Mouse (Mus musculus): ENCODE data around the gene Tfeb. TPM values are rescaled to one million over a fixed set of nuclear protein-coding genes. Genes with fewer than 3 reads are reported as not detected.

The Tfeb gene
- polyA plus RNA-seq, 1 experiment from 2014 or later: 2.5 TPM

DNA sequence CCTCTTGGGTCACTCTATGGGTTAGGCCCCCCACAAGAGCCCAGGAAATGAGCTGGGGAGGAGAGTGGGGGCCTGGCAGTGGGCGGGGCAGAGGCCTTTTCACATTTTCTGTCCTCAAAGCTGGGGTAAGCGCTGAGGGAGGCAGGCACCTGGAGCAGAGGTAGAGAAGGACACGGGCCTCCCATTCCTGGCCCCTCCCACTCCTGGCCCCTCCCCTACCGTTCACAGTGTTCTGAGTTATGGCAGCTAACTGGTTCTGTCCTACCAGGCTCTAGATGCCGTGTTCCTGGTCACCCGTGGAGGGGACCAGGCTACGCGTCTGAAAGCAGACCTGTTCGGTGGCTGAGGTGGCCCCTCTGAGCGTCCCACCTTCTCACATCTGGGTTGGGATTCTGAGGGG lies 78.6 kb downstream of the Tfeb start:
- H3K36me3 ChIP-seq (ENCODE audit: control insufficient read depth, insufficient read depth, low read length): no peaks in the 10 kb centered on the region
- 40% methylated on average over 10 of the region's 10 CpGs for WGBS
- no peak overlapping the region for H3K4me2 ChIP-seq (replicated peaks; ENCODE audit: low read depth, low read length)
- no peak overlapping the region for H3K4me3 ChIP-seq (ENCODE audit: low read depth, low read length)
- H3K27me3 ChIP-seq (ENCODE audit: control insufficient read depth, insufficient read depth, low read length): no peaks in the 10 kb centered on the region
- DNase-seq (ENCODE audit: low spot score): no peak
- no peak overlapping the region for H3K27ac ChIP-seq (ENCODE audit: low read depth, low read length)
- no peak overlapping the region for H3K9ac ChIP-seq (ENCODE audit: low read depth, low read length)
- no peaks in the 10 kb centered on the region for H3K9me3 ChIP-seq (ENCODE audit: control insufficient read depth, low read length)
- H3K4me1 ChIP-seq (replicated peaks; ENCODE audit: control insufficient read depth, insufficient read depth, low read length): peaks cover 9% of the 10 kb centered on the region
- no peak for ATAC-seq (ENCODE audit: low FRiP score)

DNA sequence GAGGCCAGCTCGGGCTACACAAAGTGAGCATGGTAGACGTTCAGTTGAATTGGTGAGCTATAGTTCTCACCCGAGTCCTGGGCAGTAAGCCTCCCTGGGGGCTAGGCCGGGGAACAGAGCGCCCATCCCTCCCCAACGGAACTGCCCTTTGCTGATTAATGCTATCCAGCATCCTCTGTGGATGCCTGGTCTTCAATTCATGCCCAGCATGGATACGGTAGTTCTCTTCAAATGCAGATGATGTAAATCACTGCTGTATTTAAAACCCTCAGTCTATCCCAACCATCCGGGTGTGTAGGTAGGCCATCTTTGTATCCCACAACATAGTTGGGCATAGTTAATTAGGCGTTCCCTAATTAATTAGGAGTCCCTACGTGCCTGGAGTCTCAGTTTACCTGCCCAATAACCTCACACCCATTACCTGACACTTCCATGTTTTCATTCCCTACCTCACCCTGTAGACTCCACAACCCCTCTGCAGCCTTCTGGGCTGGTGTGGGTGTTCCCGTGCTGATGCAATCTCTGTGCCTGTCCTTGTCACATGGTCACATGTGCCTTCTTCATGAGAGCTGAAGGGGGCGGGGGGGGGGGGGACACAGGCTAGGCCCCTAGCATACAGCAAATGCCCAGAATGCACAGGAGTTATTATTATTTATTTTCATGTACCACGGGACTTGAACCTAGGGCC lies 81.4 kb downstream of the Tfeb start:
- DNase-seq (ENCODE audit: low spot score) (no peak), ATAC-seq (ENCODE audit: low FRiP score) (no peak)
- Histone ChIP-seq H3K36me3 (ENCODE audit: control insufficient read depth, insufficient read depth, low read length) (no peaks in the 10 kb centered on the region), H3K27me3 (ENCODE audit: control insufficient read depth, insufficient read depth, low read length) (no peaks in the 10 kb centered on the region), H3K27ac (ENCODE audit: low read depth, low read length) (no peak overlapping the region), H3K4me3 (ENCODE audit: low read depth, low read length) (no peak overlapping the region), H3K9me3 (ENCODE audit: control insufficient read depth, low read length) (no peaks in the 10 kb centered on the region), H3K9ac (ENCODE audit: low read depth, low read length) (no peak overlapping the region), H3K4me1 (replicated peaks; ENCODE audit: control insufficient read depth, insufficient read depth, low read length) (peaks cover 9% of the 10 kb centered on the region), H3K4me2 (replicated peaks; ENCODE audit: low read depth, low read length) (no peak overlapping the region)
- WGBS: 76% methylated on average over 13 of the region's 13 CpGs

DNA sequence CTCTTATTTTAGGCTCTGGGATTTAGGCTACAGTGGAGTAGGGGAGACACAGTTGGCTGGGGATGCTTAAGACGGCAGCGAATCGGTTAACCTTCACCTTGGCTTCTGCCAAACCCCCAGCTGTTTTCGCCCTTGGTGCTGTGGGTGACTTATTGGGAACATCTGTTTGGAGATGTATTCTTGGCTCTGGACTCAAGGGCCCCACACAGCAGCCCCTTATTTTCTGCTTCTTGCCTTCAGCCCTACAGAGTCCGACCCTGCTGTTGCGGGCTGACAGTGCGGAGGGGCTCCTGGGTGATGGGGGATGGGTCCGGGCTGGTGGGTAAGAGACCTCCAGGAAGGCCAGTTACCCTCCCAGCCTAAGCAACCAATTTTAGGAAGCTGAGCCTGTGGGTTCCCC lies 84.5 kb downstream of the Tfeb start:
- Histone ChIP-seq H3K36me3 (ENCODE audit: control insufficient read depth, insufficient read depth, low read length) (no peaks in the 10 kb centered on the region), H3K27ac (ENCODE audit: low read depth, low read length) (no peak overlapping the region)
- DNase-seq (ENCODE audit: low spot score): no peak

DNA sequence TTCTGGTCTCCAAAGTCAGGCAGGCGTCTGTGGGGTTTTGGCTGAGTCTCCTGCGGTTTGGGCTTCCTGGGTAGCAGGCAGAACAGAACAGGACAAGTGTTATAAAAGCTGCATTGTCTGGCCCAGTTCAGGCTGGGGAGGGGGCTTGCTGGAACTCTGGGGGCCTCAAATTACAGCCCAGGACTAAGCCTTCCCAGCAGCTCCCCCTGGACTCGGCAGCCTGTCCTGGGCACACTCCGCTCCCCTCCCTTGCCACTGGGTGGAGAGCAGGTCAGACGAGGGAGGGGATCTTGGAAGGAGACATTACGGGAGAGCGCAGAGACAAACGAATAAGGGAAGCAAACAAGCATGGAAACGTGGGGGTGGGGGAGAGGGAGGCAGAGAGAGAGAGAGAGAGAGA lies 94.3 kb downstream of the Tfeb start:
- peak overlapping the region; percentile 88 for H3K4me2 ChIP-seq (replicated peaks; ENCODE audit: low read depth, low read length)
- H3K4me3 ChIP-seq (ENCODE audit: low read depth, low read length): peak overlapping the region; percentile 65; the same call in 1 of the 2 replicates
- H3K36me3 ChIP-seq (ENCODE audit: control insufficient read depth, insufficient read depth, low read length): no peaks in the 10 kb centered on the region
- ATAC-seq (ENCODE audit: low FRiP score) (peak; percentile 25; the same call in 1 of the 2 replicates), DNase-seq (ENCODE audit: low spot score) (peak; percentile 45)
- H3K27ac ChIP-seq (ENCODE audit: low read depth, low read length): peak overlapping the region; percentile 59
- H3K9me3 ChIP-seq (ENCODE audit: control insufficient read depth, low read length): no peaks in the 10 kb centered on the region
- H3K27me3 ChIP-seq (ENCODE audit: control insufficient read depth, insufficient read depth, low read length): peaks cover 26% of the 10 kb centered on the region
- WGBS: 3% methylated on average over 9 of the region's 9 CpGs
- peaks cover 10% of the 10 kb centered on the region for H3K4me1 ChIP-seq (replicated peaks; ENCODE audit: control insufficient read depth, insufficient read depth, low read length)
- peak overlapping the region; percentile 42; the same call in 1 of the 2 replicates for H3K9ac ChIP-seq (ENCODE audit: low read depth, low read length)

More for the DNA sequence above, 84.5 kb downstream of the Tfeb start:
- Histone ChIP-seq H3K27me3 (ENCODE audit: control insufficient read depth, insufficient read depth, low read length) (no peaks in the 10 kb centered on the region), H3K4me1 (replicated peaks; ENCODE audit: control insufficient read depth, insufficient read depth, low read length) (no peaks in the 10 kb centered on the region; the same call in 1 of the 2 replicates), H3K9ac (ENCODE audit: low read depth, low read length) (no peak overlapping the region), H3K4me2 (replicated peaks; ENCODE audit: low read depth, low read length) (no peak overlapping the region), H3K9me3 (ENCODE audit: control insufficient read depth, low read length) (no peaks in the 10 kb centered on the region), H3K4me3 (ENCODE audit: low read depth, low read length) (no peak overlapping the region)
- ATAC-seq (ENCODE audit: low FRiP score): no peak
- 69% methylated on average over 8 of the region's 8 CpGs for WGBS

DNA sequence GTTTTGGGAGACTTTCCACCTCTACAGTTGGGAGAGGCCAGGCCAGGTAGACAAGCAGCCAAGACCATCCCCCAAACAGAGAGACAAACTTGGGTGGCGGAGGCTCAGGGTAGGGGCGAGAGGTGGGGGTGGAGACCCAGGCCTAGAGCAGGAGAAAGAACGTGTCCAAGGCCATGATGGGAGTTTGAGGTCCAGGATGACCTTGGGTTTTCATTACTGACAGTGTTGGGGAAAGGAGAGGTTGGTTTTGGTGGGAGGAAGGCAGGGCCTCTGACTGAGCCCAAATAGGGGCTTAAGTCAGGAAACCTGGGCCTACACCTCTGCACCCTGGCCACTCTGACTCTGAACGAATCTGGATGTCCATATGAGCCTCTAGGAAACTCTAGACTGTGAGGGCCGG lies 94.9 kb downstream of the Tfeb start:
- Histone ChIP-seq H3K27me3 (ENCODE audit: control insufficient read depth, insufficient read depth, low read length) (peaks cover 26% of the 10 kb centered on the region), H3K9me3 (ENCODE audit: control insufficient read depth, low read length) (no peaks in the 10 kb centered on the region), H3K4me3 (ENCODE audit: low read depth, low read length) (peak overlapping the region; percentile 65), H3K36me3 (ENCODE audit: control insufficient read depth, insufficient read depth, low read length) (no peaks in the 10 kb centered on the region), H3K9ac (ENCODE audit: low read depth, low read length) (peak overlapping the region; percentile 42), H3K27ac (ENCODE audit: low read depth, low read length) (peak overlapping the region; percentile 59; the same call in 1 of the 2 replicates), H3K4me1 (replicated peaks; ENCODE audit: control insufficient read depth, insufficient read depth, low read length) (peaks cover 10% of the 10 kb centered on the region), H3K4me2 (replicated peaks; ENCODE audit: low read depth, low read length) (peak overlapping the region; percentile 88)
- WGBS: 45% methylated on average over 5 of the region's 5 CpGs
- DNase-seq (ENCODE audit: low spot score) (no peak), ATAC-seq (ENCODE audit: low FRiP score) (no peak)

GRCm38 (mm10) chr17:47832501-47833028 lies 95.7 kb downstream of the Tfeb start:
- peak; percentile 54 for DNase-seq (ENCODE audit: low spot score)
- Histone ChIP-seq H3K4me3 (ENCODE audit: low read depth, low read length) (peak overlapping the region; percentile 65), H3K9me3 (ENCODE audit: control insufficient read depth, low read length) (no peaks in the 10 kb centered on the region), H3K27ac (ENCODE audit: low read depth, low read length) (peak overlapping the region; percentile 36; the same call in 1 of the 2 replicates), H3K27me3 (ENCODE audit: control insufficient read depth, insufficient read depth, low read length) (peaks cover 26% of the 10 kb centered on the region), H3K4me1 (replicated peaks; ENCODE audit: control insufficient read depth, insufficient read depth, low read length) (peaks cover 10% of the 10 kb centered on the region), H3K4me2 (replicated peaks; ENCODE audit: low read depth, low read length) (peak overlapping the region; percentile 88), H3K36me3 (ENCODE audit: control insufficient read depth, insufficient read depth, low read length) (no peaks in the 10 kb centered on the region), H3K9ac (ENCODE audit: low read depth, low read length) (peak overlapping the region; percentile 70)
- peak; percentile 53 for ATAC-seq (ENCODE audit: low FRiP score)
- WGBS: under 1% methylated on average over 15 of the region's 17 CpGs

DNA sequence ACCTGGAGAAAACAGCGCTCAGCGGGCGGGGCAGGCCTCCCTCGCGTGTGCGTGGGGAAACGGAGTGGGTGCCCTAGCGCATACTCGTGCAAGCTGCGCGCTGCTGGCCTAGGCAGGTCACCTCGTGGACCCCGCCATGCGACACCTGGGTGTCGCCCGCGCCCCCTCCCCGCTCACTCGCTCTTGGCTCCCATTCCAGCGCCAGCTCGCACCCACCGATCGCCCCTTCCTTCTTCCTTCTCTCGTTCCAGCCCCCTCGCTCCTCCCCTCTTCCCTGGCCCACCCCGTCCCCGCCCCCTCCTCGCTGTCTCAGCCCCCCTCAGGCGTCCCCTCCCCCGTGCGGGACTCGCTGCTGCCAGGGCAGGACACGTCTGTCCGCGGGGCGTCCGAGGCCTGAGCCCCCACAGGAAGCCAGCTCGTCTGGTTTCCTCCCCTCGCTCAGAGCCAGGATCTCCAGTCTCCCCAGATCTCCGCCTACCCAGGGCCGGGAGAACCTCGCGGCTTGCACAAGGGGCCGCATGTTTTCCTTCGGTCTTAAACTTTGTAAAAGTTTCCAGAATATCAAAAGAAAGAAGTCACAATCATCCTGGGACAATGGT lies 96.3 kb downstream of the Tfeb start:
- DNase-seq (ENCODE audit: low spot score) (peak; percentile 72), ATAC-seq (ENCODE audit: low FRiP score) (peak; percentile 67)
- Histone ChIP-seq H3K27me3 (ENCODE audit: control insufficient read depth, insufficient read depth, low read length) (peaks cover 26% of the 10 kb centered on the region), H3K27ac (ENCODE audit: low read depth, low read length) (peak overlapping the region; percentile 36), H3K9me3 (ENCODE audit: control insufficient read depth, low read length) (no peaks in the 10 kb centered on the region), H3K4me2 (replicated peaks; ENCODE audit: low read depth, low read length) (peak overlapping the region; percentile 88), H3K4me1 (replicated peaks; ENCODE audit: control insufficient read depth, insufficient read depth, low read length) (peaks cover 10% of the 10 kb centered on the region), H3K9ac (ENCODE audit: low read depth, low read length) (peak overlapping the region; percentile 70), H3K4me3 (ENCODE audit: low read depth, low read length) (peak overlapping the region; percentile 65), H3K36me3 (ENCODE audit: control insufficient read depth, insufficient read depth, low read length) (no peaks in the 10 kb centered on the region)
- WGBS: 1% methylated on average over 37 of the region's 45 CpGs

DNA sequence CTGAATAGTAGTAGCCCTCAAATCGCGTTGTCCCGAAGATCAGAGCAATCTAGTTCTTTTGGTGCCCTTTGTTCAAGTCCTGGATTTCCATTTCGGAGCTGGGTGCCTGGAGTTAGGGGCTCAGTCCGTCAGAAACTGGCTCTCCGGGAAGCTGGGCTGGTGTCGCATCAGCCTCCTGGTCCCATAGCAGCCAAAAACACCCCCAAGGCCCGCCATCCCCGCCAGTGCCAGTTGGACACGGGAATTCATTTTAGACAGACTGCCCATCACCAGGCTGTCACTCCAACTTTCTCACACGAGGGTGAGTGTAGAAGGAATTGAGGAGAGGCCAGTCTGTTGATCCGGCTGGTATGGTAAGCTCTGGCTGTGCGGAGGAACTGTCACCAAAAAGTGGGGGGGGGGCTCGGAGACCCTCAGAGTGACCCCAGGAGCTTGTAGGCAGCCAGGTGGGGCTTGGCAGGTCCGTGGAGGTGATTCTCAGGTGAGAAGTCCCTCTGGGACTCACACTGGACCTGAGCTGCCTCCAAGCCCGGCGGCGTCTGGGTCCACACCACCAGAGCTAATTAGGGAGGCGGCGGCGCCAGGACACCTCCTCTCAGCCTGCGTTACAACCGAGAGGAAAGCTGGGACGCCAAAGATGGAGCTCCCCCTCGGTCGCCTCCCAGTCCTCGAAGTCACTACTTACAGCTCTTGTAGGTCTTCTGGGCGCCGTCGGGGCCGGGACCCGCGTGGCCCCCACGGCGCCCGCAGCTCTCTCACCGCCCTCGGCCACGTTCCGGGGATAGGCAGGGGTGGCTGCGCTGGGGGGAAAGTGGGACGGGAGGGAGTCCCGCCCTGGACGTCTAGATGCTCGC lies 97.0 kb downstream of the Tfeb start:
- H3K27me3 ChIP-seq (ENCODE audit: control insufficient read depth, insufficient read depth, low read length): peaks cover 26% of the 10 kb centered on the region
- H3K36me3 ChIP-seq (ENCODE audit: control insufficient read depth, insufficient read depth, low read length): no peaks in the 10 kb centered on the region
- peak overlapping the region; percentile 65 for H3K4me3 ChIP-seq (ENCODE audit: low read depth, low read length)
- peak overlapping the region; percentile 25; the same call in 1 of the 2 replicates for H3K27ac ChIP-seq (ENCODE audit: low read depth, low read length)
- H3K9ac ChIP-seq (ENCODE audit: low read depth, low read length): peak overlapping the region; percentile 70
- no peak for ATAC-seq (ENCODE audit: low FRiP score)
- H3K4me1 ChIP-seq (replicated peaks; ENCODE audit: control insufficient read depth, insufficient read depth, low read length): peaks cover 10% of the 10 kb centered on the region
- peak overlapping the region; percentile 88 for H3K4me2 ChIP-seq (replicated peaks; ENCODE audit: low read depth, low read length)
- WGBS: under 1% methylated on average over 44 of the region's 45 CpGs
- no peaks in the 10 kb centered on the region for H3K9me3 ChIP-seq (ENCODE audit: control insufficient read depth, low read length)
- DNase-seq (ENCODE audit: low spot score): peak; percentile 46

Data from hindbrain, embryonic 11.5 days (tissue).